Mouse (Mus musculus) left cerebral cortex, adult 2 months (tissue): ENCODE data around the gene Prmt9. TPM values are rescaled to one million over a fixed set of nuclear protein-coding genes. Genes with fewer than 3 reads are reported as not detected.

Experiments used
- DNase-seq, 2 experiments: peaks; one replicate each; pipeline ENCODE4 v3.0.0; 2021 to 2022; ENCODE audit warnings: low spot score in 2 of 2, mixed read lengths in 1 of 2; ENCODE audit errors: extremely low spot score in 1 of 2
- H3K27ac ChIP-seq: fragments of 200-600 bp; 2 replicates; pipeline ENCODE4 v1.8.1; 2022
- H3K4me3 ChIP-seq: fragments of 200-600 bp; 2 replicates; pipeline ENCODE4 v1.8.1; 2022
- CTCF ChIP-seq: fragments of 200-600 bp; IDR thresholded peaks from 2 replicates; pipeline ENCODE4 v1.8.1; 2022; ENCODE audit warnings: antibody characterized with exemption, mild to moderate bottlenecking, moderate library complexity
- intact Hi-C: fragments of 180-260 bp; cut with DNase I; formaldehyde crosslinking; loops from one replicate; pipeline ENCODE4 v1.15.1; 2025
- total RNA-seq, 2 experiments: library from RNA; stranded (reverse); gene quantifications; 2 replicates each; pipeline ENCODE4 v1.2.3; 2021

Prmt9 gene
- total RNA-seq, 2 experiments from 2014 or later, result 17.5 to 20.7 TPM

DNA sequence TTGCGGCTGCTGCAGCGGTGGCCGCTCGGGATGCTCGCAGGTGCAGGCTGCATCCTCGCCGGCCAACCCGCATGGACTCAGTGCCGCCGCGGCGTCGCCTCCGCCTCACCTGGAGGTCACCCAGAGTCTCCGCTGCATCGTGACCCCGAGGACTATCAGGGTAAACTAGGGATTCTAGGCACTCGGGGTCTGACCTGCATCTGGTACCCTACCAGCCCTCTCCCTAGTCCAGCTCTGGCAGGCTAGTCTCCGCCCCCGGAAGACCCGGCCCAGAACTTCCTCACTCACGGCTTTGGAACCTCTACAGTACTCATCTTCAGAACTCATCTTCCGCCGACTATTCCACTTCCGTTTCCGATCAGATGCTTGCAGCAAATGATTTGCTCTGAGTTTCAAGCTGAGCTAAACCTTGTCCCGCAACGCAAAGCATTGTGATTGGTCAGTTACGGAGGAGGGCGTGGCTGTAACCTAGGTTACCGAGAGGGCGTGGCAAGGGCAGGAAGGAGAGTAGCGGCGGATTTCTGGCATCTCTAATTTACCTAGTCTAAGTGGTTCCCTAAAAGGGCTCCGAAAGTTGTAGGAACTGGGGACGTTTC lies 61.3 kb downstream of the Prmt9 start, which contains the start of gene Tmem184c:
TSS of gene Tmem184c (minus strand) at position 325 of the 596 bp plus-strand sequence.
- peak; percentile 97 to 98 for DNase-seq
- H3K4me3 ChIP-seq, result peak within 1 kb of the TSS; percentile 64
- H3K27ac ChIP-seq, result peak within 1 kb of the TSS; percentile 47
- TF ChIP-seq CTCF, result no peak
- intact Hi-C loops, result no loop called here

DNA sequence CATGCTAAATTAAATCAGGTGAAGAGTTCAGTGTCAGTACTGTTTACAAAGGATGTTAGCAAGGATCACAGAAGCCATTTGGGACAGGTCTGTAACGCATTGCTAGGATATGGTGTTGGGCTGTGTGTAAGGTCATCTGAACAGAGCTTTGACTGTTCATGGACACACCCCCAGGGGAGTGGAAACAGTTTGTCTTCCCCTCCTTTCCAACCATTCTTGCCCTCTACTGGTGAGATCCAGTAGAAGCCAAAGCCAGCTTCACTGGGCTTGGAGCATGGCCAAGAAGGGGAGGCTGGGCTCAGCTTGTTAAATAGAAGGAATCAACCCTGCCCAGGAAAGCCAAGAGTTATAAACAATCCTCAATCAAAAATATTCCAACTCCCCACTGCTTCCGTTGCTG lies 68.7 kb downstream of the Prmt9 start:
- no peak overlapping the region for H3K4me3 ChIP-seq
- TF ChIP-seq CTCF, result peak; percentile 37
- H3K27ac ChIP-seq, result no peak overlapping the region
- intact Hi-C loops, result no loop called here
- DNase-seq, result no peak

DNA sequence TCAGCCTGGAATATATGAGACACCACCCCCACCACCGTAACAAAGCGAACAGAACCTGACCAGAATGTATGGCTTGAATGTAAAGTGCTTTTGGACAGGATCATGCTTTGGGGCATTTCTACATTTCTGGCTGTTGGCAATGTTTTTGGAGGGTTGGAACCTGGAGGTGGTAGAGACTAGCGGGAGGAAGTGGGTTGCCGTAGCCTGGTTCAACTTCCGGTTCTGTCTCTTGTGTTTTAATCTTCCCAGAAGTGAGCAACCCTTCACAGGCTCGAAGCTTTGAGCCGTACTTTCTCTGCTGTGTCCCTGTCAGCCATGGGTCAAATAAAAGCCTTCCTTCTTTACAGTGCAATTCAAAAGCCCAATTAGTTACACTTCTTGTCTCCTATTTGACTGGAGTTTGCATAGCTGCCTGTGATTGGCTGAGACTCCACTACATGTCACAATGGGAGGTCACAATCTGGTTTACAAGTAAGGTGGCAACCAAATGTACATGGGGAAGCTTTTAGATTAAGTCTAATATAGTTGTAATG lies 74.5 kb downstream of the Prmt9 start:
- TF ChIP-seq CTCF, result no peak
- intact Hi-C loops, result no loop called here
- Histone ChIP-seq H3K27ac (no peak overlapping the region), H3K4me3 (no peak overlapping the region)
- DNase-seq, result no peak

DNA sequence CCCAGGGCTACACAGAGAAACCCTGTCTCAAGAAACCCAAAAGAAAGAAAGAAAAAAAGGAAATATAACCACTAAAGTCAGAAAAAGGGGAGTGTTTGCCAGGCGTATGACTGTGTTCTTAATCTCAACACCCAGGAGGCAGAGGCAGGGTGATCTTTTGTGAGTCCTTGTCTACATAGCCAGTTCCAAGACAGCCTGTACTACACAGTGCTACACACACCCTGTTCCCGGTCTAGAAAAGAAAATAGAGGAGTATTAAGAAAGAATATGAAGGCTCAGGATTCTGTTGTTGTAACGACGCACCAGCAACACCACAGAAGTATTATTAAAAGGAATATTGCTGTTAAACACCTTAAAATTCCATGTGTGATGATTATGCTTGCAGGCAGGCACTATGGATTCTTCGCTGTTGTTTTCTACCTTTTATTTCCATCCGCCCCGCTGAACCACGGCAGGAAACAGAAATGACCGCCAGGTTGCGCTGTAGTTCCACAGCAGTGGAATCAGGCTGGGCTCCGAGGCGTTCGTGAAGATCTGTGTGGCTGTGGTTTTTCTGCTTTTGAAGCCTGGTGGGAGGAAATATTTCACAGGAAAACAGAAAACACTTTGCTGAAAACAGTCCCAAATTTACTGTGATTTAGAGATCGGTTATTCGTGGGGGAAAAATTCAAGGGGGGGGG lies 80.8 kb downstream of the Prmt9 start:
- peak; percentile 95 for TF ChIP-seq CTCF
- no peak overlapping the region for H3K4me3 ChIP-seq
- no peak overlapping the region for H3K27ac ChIP-seq
- intact Hi-C loops, result loop anchor here (1.0 to 5.0 kb wide), 2 partner anchors 374 to 422 kb away; no protein-coding TSS in a partner anchor
- peak; percentile 71 to 86 for DNase-seq

DNA sequence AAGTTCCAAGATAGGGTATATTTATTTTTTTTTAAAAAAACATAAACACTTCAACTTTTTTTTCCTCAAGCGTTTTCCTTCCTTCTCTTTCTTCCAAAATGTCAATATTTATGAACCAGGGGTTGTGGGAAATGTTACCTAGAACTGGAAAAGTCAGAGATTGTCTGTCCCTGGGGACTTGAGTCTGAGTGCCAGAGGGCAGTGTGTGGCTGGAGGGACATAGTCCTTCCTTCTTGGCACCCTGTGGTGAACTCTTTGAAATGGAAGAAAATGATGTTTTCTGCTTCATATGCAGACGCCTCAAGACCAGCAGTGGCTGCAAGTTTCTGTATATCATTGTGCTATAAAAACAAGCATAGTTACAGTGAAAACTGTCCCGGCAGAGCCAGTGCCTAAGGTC lies 81.5 kb downstream of the Prmt9 start:
- Histone ChIP-seq H3K4me3 (no peak overlapping the region), H3K27ac (no peak overlapping the region)
- DNase-seq, result no peak
- TF ChIP-seq CTCF, result no peak
- intact Hi-C loops, result loop anchor here (1.0 to 5.0 kb wide), 2 partner anchors 374 to 422 kb away; no protein-coding TSS in a partner anchor

Other genes starting within 250 kb of the Prmt9 start
- 10 to 100 TPM; 39.2 to 40.1 TPM for gene Arhgap10, start 31.4 kb upstream of the Prmt9 start, total RNA-seq
- gene Tmem184c, start 61.3 kb downstream of the Prmt9 start, total RNA-seq, result 10 to 100 TPM; 60.9 to 63.7 TPM
- gene Ednra, start 175.1 kb downstream of the Prmt9 start, total RNA-seq, result 1 to 10 TPM; 2.8 to 3.5 TPM